Mouse (Mus musculus) liver, embryonic 16.5 days (tissue): ENCODE results near the gene Arrdc2. TPM values are rescaled to one million over a fixed set of nuclear protein-coding genes. Genes with fewer than 3 reads are reported as not detected.

ENCODE experiments used
- ATAC-seq: fragments of 200-750 bp; cut with Nextera tagmentation; 2 replicates; pipeline ENCODE4 v1.8.0; 2017; ENCODE audit warnings: low read depth, mild to moderate bottlenecking, moderate number of reproducible peaks, moderate library complexity
- H3K27ac ChIP-seq: fragments of 300-500 bp; sonication (generic); 2 replicates; pipeline ENCODE4 v1.5.1; 2014; ENCODE audit warnings: mild to moderate bottlenecking, low read length
- H3K27me3 ChIP-seq: fragments of 300-500 bp; sonication (generic); 2 replicates; pipeline ENCODE4 v1.6.1; 2014; ENCODE audit warnings: low read depth, low read length, mixed read lengths; ENCODE audit not compliant: control insufficient read depth, insufficient read depth
- H3K36me3 ChIP-seq: fragments of 300-500 bp; sonication (generic); 2 replicates; pipeline ENCODE4 v1.6.1; 2014; ENCODE audit warnings: mild to moderate bottlenecking; ENCODE audit not compliant: control insufficient read depth, insufficient read depth
- H3K4me1 ChIP-seq: fragments of 300-500 bp; sonication (generic); 2 replicates; pipeline ENCODE4 v1.6.1; 2014; ENCODE audit warnings: low read depth, low read length, mixed read lengths; ENCODE audit not compliant: control insufficient read depth
- H3K4me2 ChIP-seq: fragments of 300-500 bp; sonication (generic); 2 replicates; pipeline ENCODE4 v1.6.1; 2014; ENCODE audit warnings: low read depth, low read length, mixed read lengths
- H3K4me3 ChIP-seq: fragments of 300-500 bp; sonication (generic); 2 replicates; pipeline ENCODE4 v1.5.1; 2014; ENCODE audit warnings: low read depth, mild to moderate bottlenecking, low read length
- H3K9ac ChIP-seq: fragments of 300-500 bp; sonication (generic); 2 replicates; pipeline ENCODE4 v1.6.1; 2014; ENCODE audit warnings: low read depth, low read length
- H3K9me3 ChIP-seq: fragments of 300-500 bp; sonication (generic); replicated peaks from 2 replicates; pipeline ENCODE4 v1.6.1; 2016; ENCODE audit warnings: low read length; ENCODE audit not compliant: control insufficient read depth
- WGBS: fragments of 180-500 bp; shearing (Covaris S2); extraction: QIAGEN DNeasy Blood & Tissue Kit; methylation state at CpG from one replicate; pipeline ENCODE4 v1.1.7; 2014; ENCODE audit not compliant: insufficient replicate concordance; 5-methylcytosine and 5-hydroxymethylcytosine counted together
- polyA plus RNA-seq: library from polyadenylated mRNA; unstranded; fragments of >200 nt; fragmentation: Nextera tagmentation; extraction: Ambion mirVana; gene quantifications from 2 replicates; pipeline ENCODE4 v1.2.1, GENCODE M21; 2015

Gene Arrdc2
- polyA plus RNA-seq, 1 experiment from 2014 or later: 13.5 TPM

DNA sequence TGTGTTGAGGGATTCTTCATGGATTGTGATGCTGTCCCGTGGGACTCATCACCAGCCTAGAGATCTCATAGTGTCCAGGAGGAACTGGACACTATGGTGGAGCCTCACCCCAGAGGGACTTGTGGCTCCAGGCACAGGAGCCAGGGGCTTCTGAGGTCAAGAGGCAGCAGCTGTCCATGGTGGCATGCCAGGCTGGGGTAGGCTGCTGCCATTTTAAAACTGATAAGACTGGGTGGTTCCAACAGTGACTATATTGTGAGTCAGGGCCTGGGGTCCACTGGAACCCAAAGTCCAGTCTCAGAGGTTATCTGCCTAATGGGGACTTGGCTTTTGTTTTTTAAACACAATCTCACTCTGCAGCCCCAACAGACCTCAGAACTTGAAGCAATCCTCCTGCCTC is 37.7 kb downstream of the Arrdc2 start:
- Histone ChIP-seq H3K9me3 (no peaks in the 10 kb centered on the region), H3K27ac (no peak overlapping the region), H3K27me3 (peaks cover 40% of the 10 kb centered on the region), H3K9ac (no peak overlapping the region), H3K4me3 (no peak overlapping the region), H3K4me2 (no peak overlapping the region), H3K36me3 (no peaks in the 10 kb centered on the region), H3K4me1 (peaks cover 52% of the 10 kb centered on the region)
- ATAC-seq: no peak
- 71% methylated on average over 1 of the region's 1 CpGs for WGBS

DNA sequence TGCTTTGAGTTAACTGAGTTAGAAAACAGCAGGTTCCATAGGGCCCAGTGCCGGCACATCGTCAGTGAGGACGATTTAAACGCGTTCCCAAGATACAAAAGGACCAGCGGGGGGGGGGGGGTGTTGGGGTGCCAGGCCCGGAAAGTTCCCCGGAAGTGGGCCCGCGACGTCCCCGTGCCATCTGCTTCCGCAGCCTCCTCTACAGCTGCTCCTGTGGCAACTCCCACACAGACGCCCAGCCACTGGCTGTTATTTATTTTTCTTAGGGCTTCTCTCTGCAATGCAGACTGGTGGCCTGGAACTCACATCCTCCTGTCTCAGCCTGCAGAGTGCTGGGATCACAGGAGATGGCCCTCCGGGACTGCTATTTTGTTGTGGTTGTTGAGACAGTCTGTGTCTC is 38.4 kb downstream of the Arrdc2 start:
- peaks cover 54% of the 10 kb centered on the region for H3K4me1 ChIP-seq
- no peaks in the 10 kb centered on the region for H3K9me3 ChIP-seq
- peaks cover 40% of the 10 kb centered on the region for H3K27me3 ChIP-seq
- no peaks in the 10 kb centered on the region for H3K36me3 ChIP-seq
- no peak overlapping the region for H3K4me3 ChIP-seq
- no peak for ATAC-seq
- H3K9ac ChIP-seq: no peak overlapping the region
- H3K4me2 ChIP-seq: no peak overlapping the region
- whole genome bisulfite sequencing: 33% methylated on average over 15 of the region's 15 CpGs
- no peak overlapping the region for H3K27ac ChIP-seq

DNA sequence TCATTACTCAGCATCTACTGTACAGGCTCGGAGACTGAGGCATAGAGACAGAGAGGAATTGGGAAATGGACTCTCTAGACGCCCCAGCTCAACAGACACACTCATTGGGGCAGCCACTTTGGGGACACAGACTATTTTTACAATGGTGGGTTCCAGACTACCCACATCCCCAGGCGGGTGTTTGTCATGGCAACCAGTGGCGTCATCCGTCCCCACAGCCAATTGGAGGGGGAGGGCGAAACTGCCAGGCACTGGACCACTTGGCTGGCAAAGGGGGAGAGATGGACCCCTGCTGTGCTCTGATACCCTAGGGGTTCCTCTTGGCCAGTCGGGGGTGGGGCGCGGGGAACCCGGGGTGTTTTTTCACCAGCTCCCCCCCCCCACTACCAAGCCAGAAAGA is 38.9 kb downstream of the Arrdc2 start:
- peaks cover 52% of the 10 kb centered on the region for H3K4me1 ChIP-seq
- no peak for ATAC-seq
- H3K4me3 ChIP-seq: no peak overlapping the region
- 54% methylated on average over 10 of the region's 10 CpGs for WGBS
- no peak overlapping the region for H3K4me2 ChIP-seq
- peaks cover 37% of the 10 kb centered on the region for H3K27me3 ChIP-seq
- no peak overlapping the region for H3K27ac ChIP-seq
- no peaks in the 10 kb centered on the region for H3K36me3 ChIP-seq
- H3K9ac ChIP-seq: no peak overlapping the region
- no peaks in the 10 kb centered on the region for H3K9me3 ChIP-seq

DNA sequence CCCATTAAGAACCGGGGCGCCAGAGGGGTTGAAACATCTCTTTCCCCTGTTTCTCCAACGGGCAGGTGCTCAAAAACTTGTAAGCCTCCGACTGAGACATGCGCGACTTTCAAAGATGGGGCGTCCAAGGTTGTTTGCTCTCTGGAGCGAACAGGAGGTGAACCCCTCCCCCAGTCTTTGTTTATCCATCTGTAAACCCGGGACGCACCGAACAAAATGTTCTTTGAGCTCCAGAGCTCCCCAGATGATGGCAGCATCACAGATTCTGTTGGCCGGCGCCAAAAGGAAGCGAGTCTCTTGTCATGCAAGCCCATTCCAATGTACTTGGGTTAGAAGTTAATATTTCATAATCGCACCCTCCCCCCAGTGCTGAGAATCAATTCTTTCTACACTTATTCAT is 41.2 kb downstream of the Arrdc2 start:
- Histone ChIP-seq H3K9ac (peak overlapping the region; percentile 25; the same call in 1 of the 2 replicates), H3K9me3 (no peaks in the 10 kb centered on the region), H3K27me3 (peaks cover 38% of the 10 kb centered on the region), H3K36me3 (no peaks in the 10 kb centered on the region), H3K27ac (peak overlapping the region; percentile 75), H3K4me2 (peak overlapping the region; percentile 89), H3K4me1 (peaks cover 35% of the 10 kb centered on the region), H3K4me3 (peak overlapping the region; percentile 63)
- 18% methylated on average over 15 of the region's 15 CpGs for WGBS
- no peak for ATAC-seq

DNA sequence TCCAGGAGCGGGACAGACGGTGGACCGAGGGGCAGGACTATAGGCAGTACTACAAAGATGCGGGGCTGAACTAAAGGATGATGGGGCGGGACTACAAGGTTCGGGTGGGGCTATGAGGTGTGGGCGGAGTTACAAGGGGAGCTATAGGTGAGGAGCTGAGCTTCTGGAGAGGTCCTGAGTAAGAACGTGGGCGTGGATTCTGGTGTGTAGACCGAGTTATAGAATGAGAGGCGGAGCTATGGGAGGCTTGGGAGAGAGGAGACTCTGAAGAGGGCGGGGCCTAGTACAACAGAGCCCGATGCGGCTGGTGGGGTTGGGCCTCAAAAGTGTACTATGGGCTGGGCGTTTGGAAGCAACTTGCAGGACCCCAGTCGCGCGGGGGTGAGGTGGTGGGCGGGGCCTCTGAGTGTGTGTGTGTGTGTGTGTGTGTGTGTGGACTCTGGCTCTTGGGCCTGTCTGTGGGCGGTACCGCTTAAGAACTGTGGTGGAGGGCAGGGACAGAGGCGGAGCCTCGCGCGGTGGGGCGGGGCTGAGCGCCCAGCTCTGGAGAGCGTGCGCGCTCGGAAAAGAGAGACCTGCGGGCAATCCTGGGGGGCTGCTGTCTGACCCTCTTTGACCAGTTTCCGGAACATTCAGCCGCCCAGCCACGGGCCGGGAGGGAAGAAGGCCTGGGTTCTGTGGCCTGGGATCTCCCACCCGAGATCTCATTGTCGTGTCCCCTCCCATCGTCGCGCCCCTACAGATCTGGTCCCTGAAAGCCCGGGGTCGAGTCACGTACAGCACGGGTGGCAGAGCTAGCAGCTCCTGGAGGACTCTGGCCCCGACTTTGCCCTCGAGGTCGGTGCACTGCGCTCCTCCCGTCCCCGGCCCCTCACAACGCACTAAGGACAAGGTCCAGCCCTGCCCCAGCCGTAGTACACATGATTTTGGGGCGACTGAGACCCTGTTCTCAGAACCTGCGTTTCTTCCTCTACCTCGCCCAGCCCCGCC is 42.1 kb downstream of the Arrdc2 start:
- Histone ChIP-seq H3K4me1 (peaks cover 38% of the 10 kb centered on the region), H3K4me3 (peak overlapping the region; percentile 63), H3K9ac (peak overlapping the region; percentile 25), H3K27ac (peak overlapping the region; percentile 75), H3K4me2 (peak overlapping the region; percentile 89), H3K27me3 (peaks cover 38% of the 10 kb centered on the region), H3K36me3 (no peaks in the 10 kb centered on the region), H3K9me3 (no peaks in the 10 kb centered on the region)
- ATAC-seq: peak; percentile 80
- WGBS: 2% methylated on average over 57 of the region's 57 CpGs

DNA sequence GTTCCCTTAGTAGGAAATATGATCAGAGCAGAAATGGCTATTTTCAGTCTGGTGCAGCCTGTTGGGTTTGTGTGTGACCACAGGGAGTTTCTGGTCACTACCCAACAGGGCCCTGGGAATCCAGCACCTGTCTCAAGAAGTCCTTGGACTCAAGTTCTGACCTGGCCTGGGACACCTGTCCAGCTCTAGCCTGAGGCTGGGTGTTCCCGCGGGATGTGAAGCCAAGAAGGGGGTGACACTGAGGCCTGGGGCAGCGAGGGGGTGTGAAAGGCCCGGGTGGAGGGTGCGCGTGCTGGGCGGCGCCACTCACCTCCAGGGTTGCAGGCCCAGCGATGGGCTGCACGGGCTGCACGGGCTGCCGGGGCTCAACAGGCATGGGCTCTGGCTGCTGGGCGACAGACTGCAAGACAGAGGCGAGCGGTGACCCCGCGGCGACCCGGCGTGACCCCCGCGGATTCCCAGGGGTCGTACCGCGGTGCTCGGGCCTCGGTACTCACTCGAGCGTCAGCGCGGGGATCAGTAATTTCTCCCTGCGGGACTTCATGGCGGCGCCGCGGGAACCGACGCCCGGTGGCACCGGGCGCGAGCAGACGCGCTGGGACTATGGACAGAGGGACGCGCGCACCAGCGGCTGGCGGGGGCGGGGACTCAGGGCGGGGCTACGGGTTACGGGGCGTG is 43.0 kb downstream of the Arrdc2 start:
- ATAC-seq: no peak
- H3K9me3 ChIP-seq: no peaks in the 10 kb centered on the region
- 6% methylated on average over 54 of the region's 54 CpGs for WGBS
- H3K4me2 ChIP-seq: peak overlapping the region; percentile 89
- H3K27ac ChIP-seq: peak overlapping the region; percentile 54; the same call in 1 of the 2 replicates
- peak overlapping the region; percentile 63 for H3K4me3 ChIP-seq
- H3K9ac ChIP-seq: peak overlapping the region; percentile 73
- H3K36me3 ChIP-seq: no peaks in the 10 kb centered on the region
- peaks cover 44% of the 10 kb centered on the region for H3K4me1 ChIP-seq
- peaks cover 38% of the 10 kb centered on the region for H3K27me3 ChIP-seq

DNA sequence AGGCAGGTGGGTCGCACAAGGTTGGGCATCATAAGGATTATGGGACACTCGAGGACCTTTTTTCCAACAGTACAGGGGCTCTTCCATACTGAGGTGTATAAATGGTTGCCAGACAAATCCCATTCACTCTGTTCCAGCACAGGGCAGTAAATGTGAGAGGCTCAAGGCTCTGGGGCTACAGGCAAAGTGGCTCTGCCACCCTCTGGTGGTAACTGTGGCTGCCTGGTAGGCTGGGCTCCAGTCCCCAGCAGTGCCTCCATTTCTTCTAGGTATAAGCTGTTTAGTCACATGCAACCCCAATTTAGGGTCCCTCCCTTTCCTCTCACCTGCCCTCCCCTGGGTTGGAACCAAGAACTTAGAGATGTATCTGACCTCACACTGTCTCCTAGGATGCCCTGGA is 44.1 kb downstream of the Arrdc2 start:
- Histone ChIP-seq H3K4me1 (peaks cover 56% of the 10 kb centered on the region), H3K4me2 (peak overlapping the region; percentile 89), H3K27me3 (peaks cover 32% of the 10 kb centered on the region), H3K9ac (no peak overlapping the region), H3K9me3 (no peaks in the 10 kb centered on the region), H3K27ac (no peak overlapping the region), H3K4me3 (no peak overlapping the region; the same call in 1 of the 2 replicates), H3K36me3 (no peaks in the 10 kb centered on the region)
- WGBS: 70% methylated on average over 2 of the region's 2 CpGs
- no peak for ATAC-seq

DNA sequence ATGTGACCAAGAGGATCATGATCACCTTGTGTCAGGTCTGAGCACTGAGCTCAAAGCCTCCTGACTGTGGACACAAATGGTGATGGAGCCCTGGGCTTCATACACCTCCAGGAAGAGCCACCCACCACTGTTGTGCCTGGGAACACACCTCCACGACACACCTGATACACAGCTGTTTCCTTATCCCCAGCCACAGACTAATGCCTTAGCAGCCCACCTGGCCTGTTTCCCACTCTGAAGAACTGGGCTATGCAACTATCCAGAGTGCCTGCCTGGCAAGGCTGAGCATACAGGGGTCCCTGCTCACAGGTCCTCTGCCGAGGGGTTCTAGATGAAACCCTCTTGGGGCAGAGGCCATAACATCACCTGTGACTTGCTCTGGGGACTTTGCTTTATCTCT is 45.3 kb downstream of the Arrdc2 start:
- H3K9me3 ChIP-seq: no peaks in the 10 kb centered on the region
- no peaks in the 10 kb centered on the region; the same call in none of the 2 replicates for H3K36me3 ChIP-seq
- no peak for ATAC-seq
- WGBS: 68% methylated on average over 2 of the region's 2 CpGs
- H3K9ac ChIP-seq: no peak overlapping the region
- no peak overlapping the region for H3K27ac ChIP-seq
- peaks cover 58% of the 10 kb centered on the region for H3K4me1 ChIP-seq
- H3K27me3 ChIP-seq: peaks cover 21% of the 10 kb centered on the region
- no peak overlapping the region for H3K4me3 ChIP-seq
- no peak overlapping the region for H3K4me2 ChIP-seq
